Mouse (Mus musculus) adrenal gland, adult 8-10 months (tissue): ENCODE data around the gene Syngr2. TPM values are rescaled to one million over a fixed set of nuclear protein-coding genes. Genes with fewer than 3 reads are reported as not detected.
"Not testable (repeated sequence)": the region's sequence is repeated elsewhere in the genome, so short reads cannot be mapped to it uniquely, and the experiment has no call there.

Experiments
- DNase-seq: peaks from one replicate; pipeline ENCODE4 v3.0.0; 2022
- total RNA-seq, 4 experiments: library from RNA; stranded (reverse); gene quantifications; 2 replicates each; pipeline ENCODE4 v1.2.4; 2022

Gene Syngr2
- total RNA-seq, 4 experiments from 2014 or later, result 86.0 to 110 (median 103) TPM

- DNase-seq, result no peak
These were observed 4.4 kb downstream of the Syngr2 start for GRCm38 (mm10) chr11:117813867-117814266.

- DNase-seq, result no peak
These were observed 5.4 kb downstream of the Syngr2 start for GRCm38 (mm10) chr11:117814704-117815366.

- DNase-seq, result not testable (repeated sequence)
These were observed 6.4 kb downstream of the Syngr2 start for GRCm38 (mm10) chr11:117815850-117816249.

GRCm38 (mm10) chr11:117816389-117816996 lies 7.0 kb downstream of the Syngr2 start:
- DNase-seq, result no peak

- DNase-seq, result no peak
These were observed 9.6 kb downstream of the Syngr2 start for GRCm38 (mm10) chr11:117819095-117819494.

GRCm38 (mm10) chr11:117820173-117820572 lies 10.7 kb downstream of the Syngr2 start:
- no peak for DNase-seq

DNA sequence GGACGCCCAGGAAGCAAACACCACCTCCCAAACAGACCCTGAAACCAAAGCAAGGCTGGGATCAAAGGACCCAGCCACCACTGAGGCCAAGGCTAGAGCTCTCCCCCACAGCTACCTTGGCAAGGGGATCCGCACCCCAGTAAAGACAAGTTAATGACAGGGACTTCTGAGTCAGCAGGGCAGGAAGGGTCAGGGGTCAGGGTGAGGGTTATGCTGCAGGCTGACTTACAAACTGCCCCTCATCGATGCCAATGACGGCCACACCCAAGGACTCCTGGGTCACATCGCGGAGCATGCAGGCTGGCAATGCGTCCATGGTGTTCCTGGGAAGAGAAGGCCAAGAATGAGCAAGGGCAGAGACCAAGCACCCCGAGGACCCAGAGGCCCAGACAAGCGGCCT lies 12.4 kb downstream of the Syngr2 start:
- DNase-seq, result peak; percentile 70

DNA sequence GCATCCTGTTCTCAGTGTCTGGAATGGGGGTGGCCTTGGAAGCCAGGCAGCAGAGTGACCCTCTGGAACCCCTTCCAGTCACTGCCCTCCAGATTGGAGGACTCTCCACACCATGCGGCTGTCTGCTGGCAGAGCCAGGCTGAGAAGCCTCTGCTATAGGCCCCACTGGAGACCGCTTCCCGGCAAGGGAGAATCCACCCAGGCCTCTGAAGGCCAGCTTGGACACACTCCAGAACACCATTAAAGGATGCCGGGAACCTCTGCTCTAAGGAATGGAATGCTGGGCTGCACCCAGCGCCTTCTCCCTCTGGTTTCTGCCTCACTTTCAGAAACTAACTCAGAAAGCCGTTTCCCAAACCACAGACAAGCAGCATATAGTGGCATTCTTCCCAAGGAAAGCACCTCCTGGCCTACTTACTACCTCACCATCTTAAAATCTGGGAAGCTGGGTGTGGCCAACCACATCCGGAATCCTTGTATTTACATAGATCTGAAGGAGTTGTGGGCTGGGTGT lies 13.3 kb downstream of the Syngr2 start:
- no peak for DNase-seq

DNA sequence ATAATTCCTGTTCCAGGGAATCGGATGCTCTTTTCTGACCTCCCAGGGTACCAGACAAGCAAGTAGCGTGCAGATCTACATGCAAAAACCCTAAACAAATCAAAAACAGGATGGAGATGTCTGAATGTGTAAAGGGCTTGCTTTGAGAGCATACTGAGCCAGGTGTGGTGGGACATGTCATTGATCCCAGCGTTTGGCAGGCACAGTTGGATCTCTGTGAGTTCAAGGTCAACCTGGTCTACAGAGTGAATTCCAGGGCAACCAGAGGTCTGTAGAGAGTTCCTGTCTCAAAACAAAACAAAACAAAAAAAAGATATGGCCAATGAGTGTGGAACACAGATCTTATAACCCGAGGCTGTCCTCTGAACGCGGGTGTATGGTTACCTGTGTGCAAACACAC lies 13.9 kb downstream of the Syngr2 start:
- no peak for DNase-seq

GRCm38 (mm10) chr11:117824060-117824969 lies 14.8 kb downstream of the Syngr2 start:
- DNase-seq, result peak; percentile 73

DNA sequence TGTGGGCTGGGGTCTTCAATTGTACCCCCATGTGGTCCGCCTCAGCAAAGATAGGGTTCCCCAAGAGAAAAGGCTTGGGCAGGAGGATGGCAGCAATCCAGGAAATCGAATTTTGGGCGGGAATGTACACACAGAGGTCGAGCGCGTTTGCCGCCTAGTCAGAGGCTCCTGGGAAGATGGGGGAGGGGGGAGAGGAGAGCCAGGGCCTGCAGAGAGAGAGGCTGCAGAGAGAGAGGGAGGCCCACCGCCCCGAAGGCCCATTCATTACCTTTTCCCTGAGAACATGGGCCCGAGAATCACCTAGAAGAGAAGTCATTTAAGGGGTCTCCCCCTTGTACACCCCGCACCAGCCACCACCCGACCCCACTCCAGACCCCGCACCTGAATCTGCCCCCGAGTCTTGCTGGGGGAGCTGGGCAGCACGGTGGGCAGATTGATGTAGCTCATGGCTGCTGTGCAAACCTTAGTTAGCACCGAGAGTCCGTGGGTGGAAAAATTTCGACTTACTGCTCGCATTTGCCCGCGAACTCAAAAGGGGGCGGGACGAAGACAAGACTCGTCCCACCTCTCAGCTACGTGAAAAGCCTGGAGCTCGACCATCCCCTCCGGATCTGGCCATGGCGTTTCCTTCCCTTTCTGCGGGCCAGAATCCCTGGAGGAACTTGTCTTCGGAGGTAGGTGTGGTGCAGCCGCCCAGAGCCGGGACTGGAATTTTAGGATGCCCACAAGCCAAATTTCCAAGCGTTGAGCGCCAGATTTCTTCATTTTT lies 16.0 kb downstream of the Syngr2 start, which contains the start of the genes Afmid and Tk1:
TSS of gene Afmid (plus strand) at position 592 of the 769 bp plus-strand sequence.
TSS of gene Tk1 (minus strand) at position 760 of the 769 bp plus-strand sequence.
- DNase-seq, result peak; percentile 52

DNA sequence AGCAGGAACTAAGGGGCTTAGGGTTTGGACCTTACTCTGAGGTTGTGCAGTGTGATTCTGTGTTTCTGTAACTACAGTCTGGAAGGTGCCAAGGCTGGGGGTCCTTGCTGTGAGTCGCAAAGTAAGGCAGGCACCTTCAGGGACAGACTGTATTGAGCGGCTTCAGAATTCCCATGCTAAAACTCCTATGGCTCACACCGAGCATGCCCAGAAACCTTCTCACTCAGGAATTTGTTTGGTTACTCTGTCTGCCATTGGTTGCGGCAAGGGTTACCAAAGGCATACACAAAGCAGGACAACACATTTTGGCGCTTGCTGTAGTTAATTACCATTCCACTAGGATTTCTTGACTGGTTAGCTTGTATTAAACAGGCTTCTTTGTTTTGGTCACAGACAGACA lies 16.7 kb downstream of the Syngr2 start:
- no peak for DNase-seq

GRCm38 (mm10) chr11:117826916-117827315 lies 17.4 kb downstream of the Syngr2 start:
- DNase-seq, result no peak

DNA sequence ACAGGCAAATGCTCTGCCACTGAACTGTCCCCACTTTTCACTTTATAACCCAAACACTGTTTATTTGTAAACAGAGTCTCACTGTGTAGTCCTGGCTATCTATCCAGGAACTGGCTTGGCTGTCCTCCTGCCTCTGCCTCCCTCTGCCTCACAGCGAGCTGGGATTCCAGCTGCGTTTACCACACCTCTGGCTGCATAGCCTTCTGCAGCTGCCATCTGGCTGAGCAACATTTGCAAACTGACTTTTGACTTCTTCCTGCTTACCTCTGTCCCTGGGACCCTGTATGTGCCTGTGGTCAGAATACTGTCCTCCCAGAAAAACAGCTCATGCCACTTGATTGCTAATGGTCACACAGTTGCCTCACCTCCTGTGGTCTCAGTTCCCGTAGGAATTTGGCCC lies 17.9 kb downstream of the Syngr2 start:
- no peak for DNase-seq

DNA sequence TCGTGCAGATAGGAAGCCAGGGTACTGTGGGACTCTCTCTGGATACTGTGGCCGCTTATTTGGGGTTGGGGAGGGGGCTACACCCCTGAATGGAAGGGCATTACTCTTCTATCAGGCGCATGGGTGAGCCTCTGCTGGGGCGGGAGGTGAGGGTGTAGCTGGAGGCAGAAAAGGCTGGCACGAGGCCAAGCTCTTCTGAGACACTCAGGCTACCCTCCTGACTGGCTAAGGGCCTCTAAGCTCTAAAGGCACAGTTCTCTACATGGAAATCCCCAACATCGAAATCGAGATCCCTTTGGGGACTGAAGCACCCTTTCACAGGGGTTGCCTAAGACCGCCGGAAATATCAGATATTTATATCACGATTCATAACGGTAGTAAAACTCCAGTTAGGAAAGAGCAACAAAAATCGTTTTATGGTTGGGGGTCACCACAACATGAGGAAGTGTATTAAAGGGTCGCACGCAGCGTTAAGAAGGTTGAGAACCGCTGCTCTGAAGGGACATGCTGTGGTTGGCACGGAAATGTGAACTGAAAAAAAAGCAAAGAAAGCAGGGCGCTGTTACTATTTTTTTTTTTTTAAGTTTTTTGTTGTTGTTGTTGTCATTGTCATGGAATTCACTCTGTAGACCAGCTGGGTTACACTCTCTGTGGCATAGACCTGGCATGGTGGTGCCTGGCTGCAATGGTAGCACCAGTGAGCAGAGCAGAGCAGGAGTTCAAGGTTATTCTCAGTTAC lies 18.9 kb downstream of the Syngr2 start:
- no peak for DNase-seq

GRCm38 (mm10) chr11:117828888-117829604 lies 19.6 kb downstream of the Syngr2 start:
- DNase-seq, result no peak

DNA sequence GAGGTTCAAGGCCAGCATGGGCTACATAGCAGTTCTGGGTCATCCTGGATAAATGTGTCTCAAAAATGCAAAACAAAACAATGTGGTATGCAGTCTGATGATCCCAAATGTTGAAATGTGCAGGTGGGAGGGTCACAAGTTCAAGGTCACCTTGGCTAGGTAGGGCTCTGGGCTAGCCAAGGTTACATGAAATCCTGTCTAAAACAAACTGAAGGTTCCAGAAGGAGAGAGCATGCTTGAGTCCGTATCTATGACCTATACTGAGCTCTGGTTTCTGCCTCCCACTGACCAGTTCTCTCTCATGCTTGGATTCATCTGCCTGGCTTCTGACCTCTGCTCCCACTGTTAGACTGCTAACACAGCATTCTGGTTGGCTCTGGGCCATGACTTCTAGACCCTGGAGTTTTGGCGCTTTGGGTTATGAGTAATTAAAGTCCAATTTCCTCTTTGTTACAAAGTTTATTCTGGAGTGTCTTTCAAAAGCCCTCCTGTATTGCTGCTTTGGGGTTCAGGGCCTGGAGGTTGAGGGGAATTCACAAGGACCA lies 20.3 kb downstream of the Syngr2 start:
- DNase-seq, result no peak

- no peak for DNase-seq
These were observed 20.9 kb downstream of the Syngr2 start for GRCm38 (mm10) chr11:117830401-117830800.

- peak; percentile 43 for DNase-seq
These were observed 22.9 kb downstream of the Syngr2 start for GRCm38 (mm10) chr11:117832086-117832969.
